Mouse (Mus musculus): ENCODE data around the gene Atg16l1.

- TF ChIP-seq POLR2A (IDR thresholded peaks at IDR 0.05; ENCODE audit: control insufficient read depth, low read depth, low read length) (no peak), CTCF (IDR thresholded peaks at IDR 0.05; ENCODE audit: control insufficient read depth, insufficient read depth, insufficient replicate concordance, low read depth, low read length) (no peak)
These were observed 43.1 kb upstream of the Atg16l1 start for GRCm38 (mm10) chr1:87712614-87712971.

Data from testis, adult 2 months (tissue).